Mouse (Mus musculus) kidney, postnatal 0 days (tissue): ENCODE measurements at regions not wholly inside any gene's neighbourhood (a gene's known extent, or its start where the extent isn't known, plus 50 kb on each side); places are given as distances from the start of the nearest gene placed in this dataset.

Source experiments
- ATAC-seq: fragments of 200-750 bp; cut with Nextera tagmentation; replicated peaks from 2 replicates; pipeline ENCODE4 v1.8.0; 2017; ENCODE audit warnings: low read depth, moderate number of reproducible peaks, moderate TSS enrichment, moderate library complexity; ENCODE audit not compliant: low FRiP score
- DNase-seq: peaks from one replicate; pipeline ENCODE4 v3.0.0-alpha.2; 2016; ENCODE audit warnings: low spot score
- H3K27ac ChIP-seq: fragments of 300-500 bp; sonication (generic); 2 replicates; pipeline ENCODE4 v1.5.1; 2014; ENCODE audit warnings: mild to moderate bottlenecking
- H3K27me3 ChIP-seq: fragments of 300-500 bp; sonication (generic); 2 replicates; pipeline ENCODE4 v1.6.1; 2014; ENCODE audit warnings: low read length, mixed read lengths; ENCODE audit not compliant: insufficient read depth
- H3K36me3 ChIP-seq: fragments of 300-500 bp; sonication (generic); 2 replicates; pipeline ENCODE4 v1.6.1; 2014; ENCODE audit warnings: low read length, mixed read lengths; ENCODE audit not compliant: insufficient read depth
- H3K4me1 ChIP-seq: fragments of 300-500 bp; sonication (generic); replicated peaks from 2 replicates; pipeline ENCODE4 v1.6.1; 2014; ENCODE audit warnings: antibody characterized with exemption, low read length, mixed read lengths; ENCODE audit not compliant: insufficient read depth
- H3K4me2 ChIP-seq: fragments of 300-500 bp; sonication (generic); 2 replicates; pipeline ENCODE4 v1.6.1; 2014; ENCODE audit warnings: mild to moderate bottlenecking, low read length, moderate library complexity, mixed read lengths
- H3K4me3 ChIP-seq: fragments of 300-500 bp; sonication (generic); replicated peaks from 2 replicates; pipeline ENCODE4 v1.5.1; 2014; ENCODE audit warnings: low read depth, low read length
- H3K9ac ChIP-seq: fragments of 300-500 bp; sonication (generic); 2 replicates; pipeline ENCODE4 v1.6.1; 2014; ENCODE audit warnings: low read depth, low read length
- H3K9me3 ChIP-seq: fragments of 300-500 bp; sonication (generic); replicated peaks from 2 replicates; pipeline ENCODE4 v1.6.1; 2016; ENCODE audit warnings: low read length, inconsistent platforms, mixed read lengths
- CTCF ChIP-seq: IDR thresholded peaks from 2 replicates; pipeline ENCODE4 v1.5.1; 2016; ENCODE audit warnings: antibody characterized with exemption, low read depth, mild to moderate bottlenecking, moderate library complexity
- whole genome bisulfite sequencing: fragments of 180-500 bp; shearing (Covaris S2); extraction: QIAGEN DNeasy Blood & Tissue Kit; methylation state at CpG from one replicate; pipeline ENCODE4 v1.1.7; 2014; 5-methylcytosine and 5-hydroxymethylcytosine counted together

- Histone ChIP-seq H3K4me1 (no peaks in the 10 kb centered on the region), H3K9me3 (peaks cover 6% of the 10 kb centered on the region; the same call in 1 of the 2 replicates), H3K36me3 (no peaks in the 10 kb centered on the region), H3K4me3 (no peak overlapping the region), H3K9ac (no peak overlapping the region), H3K27ac (no peak overlapping the region), H3K4me2 (no peak overlapping the region), H3K27me3 (no peaks in the 10 kb centered on the region)
- peak; percentile 57; the same call in 1 of the 2 replicates for ATAC-seq
- 47% methylated on average over 4 of the region's 4 CpGs for WGBS
- no peak for DNase-seq
- TF ChIP-seq CTCF: no peak
These were observed 139.5 kb upstream of the Sox2 start for GRCm38 (mm10) chr3:34510723-34511122.

DNA sequence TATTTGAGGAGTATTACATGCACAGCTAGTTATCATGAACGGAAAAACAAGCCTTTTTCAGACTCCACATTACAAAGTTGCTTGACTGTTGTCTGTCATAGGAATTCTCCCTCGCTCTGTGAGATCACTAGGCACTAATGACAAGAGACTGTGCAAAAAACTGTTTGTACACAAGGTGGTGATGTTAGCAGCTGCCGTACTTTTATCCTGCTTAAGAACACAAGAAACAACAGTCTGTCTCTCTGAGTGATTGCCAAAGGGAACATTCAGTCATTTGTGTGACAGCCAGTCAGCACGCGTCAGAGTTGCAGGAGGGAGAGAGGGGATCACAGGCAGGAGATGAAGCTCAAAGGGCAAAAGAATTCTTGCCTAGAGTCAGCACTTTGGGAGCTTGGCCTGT, 141.0 kb upstream of the Sox2 start:
- Histone ChIP-seq H3K9me3 (peaks cover 6% of the 10 kb centered on the region; the same call in 1 of the 2 replicates), H3K4me1 (no peaks in the 10 kb centered on the region), H3K4me2 (no peak overlapping the region), H3K9ac (no peak overlapping the region), H3K27ac (no peak overlapping the region), H3K27me3 (no peaks in the 10 kb centered on the region), H3K36me3 (no peaks in the 10 kb centered on the region), H3K4me3 (no peak overlapping the region)
- 56% methylated on average over 5 of the region's 5 CpGs for WGBS
- ATAC-seq (no peak), DNase-seq (no peak)
- no peak for TF ChIP-seq CTCF

- TF ChIP-seq CTCF: no peak
- no peaks in the 10 kb centered on the region for H3K36me3 ChIP-seq
- no peak overlapping the region for H3K27ac ChIP-seq
- no peak for DNase-seq
- H3K27me3 ChIP-seq: no peaks in the 10 kb centered on the region
- H3K4me1 ChIP-seq: no peaks in the 10 kb centered on the region
- no peak overlapping the region for H3K9ac ChIP-seq
- H3K9me3 ChIP-seq: no peaks in the 10 kb centered on the region
- WGBS: 4% methylated on average over 3 of the region's 3 CpGs
- ATAC-seq: no peak
- H3K4me2 ChIP-seq: no peak overlapping the region
- H3K4me3 ChIP-seq: no peak overlapping the region
These were observed 145.7 kb upstream of the Sox2 start for GRCm38 (mm10) chr3:34504573-34504894.

DNA sequence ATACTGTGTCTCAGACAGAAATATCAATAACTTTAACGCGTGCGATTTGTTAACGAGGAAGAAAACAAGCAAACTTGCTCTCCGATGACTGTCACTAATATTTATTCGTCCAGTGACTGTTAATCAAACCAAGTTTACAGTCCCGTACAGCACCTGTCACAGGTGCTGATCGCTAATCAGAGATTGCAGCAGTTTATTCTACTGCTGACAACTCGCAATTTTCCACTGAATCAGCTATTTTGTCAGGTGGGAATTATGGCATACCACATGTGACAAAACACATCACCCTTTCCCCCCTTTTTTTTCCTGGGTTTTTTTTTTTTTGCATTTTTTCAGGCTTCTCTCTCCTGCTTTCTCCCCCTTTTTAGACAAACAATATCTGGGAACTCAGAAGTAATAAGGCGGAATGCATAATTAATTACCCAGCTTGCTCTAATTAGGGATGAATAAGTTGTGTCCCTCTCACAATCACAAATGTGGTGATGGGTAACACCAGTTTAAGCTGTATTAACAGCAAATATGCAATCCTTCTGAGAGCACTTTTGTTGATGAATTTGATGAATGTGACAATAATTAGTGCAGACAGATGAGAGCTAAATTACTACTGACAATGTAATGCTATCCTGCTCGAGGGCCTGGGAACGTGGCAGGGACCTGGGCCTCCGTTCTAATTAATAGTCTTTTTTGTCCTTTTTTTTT, 146.2 kb upstream of the Sox2 start:
- DNase-seq (no peak), ATAC-seq (no peak)
- no peaks in the 10 kb centered on the region for H3K4me1 ChIP-seq
- no peaks in the 10 kb centered on the region for H3K36me3 ChIP-seq
- no peak overlapping the region for H3K4me3 ChIP-seq
- H3K27me3 ChIP-seq: no peaks in the 10 kb centered on the region
- no peak overlapping the region for H3K27ac ChIP-seq
- WGBS: 37% methylated on average over 13 of the region's 13 CpGs
- no peak for TF ChIP-seq CTCF
- no peaks in the 10 kb centered on the region for H3K9me3 ChIP-seq
- no peak overlapping the region for H3K9ac ChIP-seq
- H3K4me2 ChIP-seq: no peak overlapping the region

DNA sequence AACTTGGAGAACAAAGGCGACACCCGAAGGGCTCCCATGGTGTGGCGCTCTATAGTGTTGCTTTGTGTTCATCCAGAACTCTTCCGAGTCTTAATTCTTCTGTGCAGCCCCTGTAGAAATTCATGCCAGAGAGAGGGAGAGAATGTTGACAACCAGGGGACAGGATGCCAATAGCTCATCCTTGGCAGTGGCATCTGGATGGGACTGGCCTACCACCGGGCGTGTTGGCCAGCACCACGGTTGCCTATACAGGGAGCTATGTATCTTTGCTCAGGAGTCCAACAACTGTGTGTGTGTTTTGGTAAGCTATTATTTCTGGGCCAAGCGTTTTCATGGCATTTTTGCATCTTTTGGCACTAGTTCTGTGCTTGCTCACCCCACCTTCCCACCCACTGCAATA, 153.4 kb upstream of the Sox2 start:
- H3K9me3 ChIP-seq: no peaks in the 10 kb centered on the region
- DNase-seq: no peak
- no peaks in the 10 kb centered on the region for H3K4me1 ChIP-seq
- H3K27ac ChIP-seq: no peak overlapping the region
- H3K4me3 ChIP-seq: no peak overlapping the region
- 93% methylated on average over 8 of the region's 8 CpGs for WGBS
- no peaks in the 10 kb centered on the region for H3K36me3 ChIP-seq
- no peak overlapping the region for H3K4me2 ChIP-seq
- peak; percentile 28; the same call in 1 of the 2 replicates for TF ChIP-seq CTCF
- no peak overlapping the region for H3K9ac ChIP-seq
- H3K27me3 ChIP-seq: no peaks in the 10 kb centered on the region
- ATAC-seq: no peak

DNA sequence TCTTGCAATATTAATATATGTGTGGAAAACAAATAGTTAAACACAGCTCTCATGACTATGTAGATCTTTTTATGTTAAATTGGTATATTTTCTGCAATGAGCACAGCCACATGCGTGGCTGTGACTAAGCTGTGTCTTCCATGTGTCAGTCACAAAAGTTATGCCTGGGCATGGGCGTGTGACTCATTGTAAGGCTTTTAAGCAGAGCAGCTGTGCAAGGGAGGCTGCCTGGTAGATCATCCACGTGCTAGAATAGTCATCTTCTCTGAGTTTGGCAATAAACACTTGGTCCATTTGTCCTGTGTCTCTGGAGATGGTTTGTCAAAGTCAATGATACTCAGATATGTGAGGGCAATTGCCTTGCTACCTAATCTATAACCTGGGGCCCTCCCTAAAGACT, 154.6 kb upstream of the Sox2 start:
- Histone ChIP-seq H3K9me3 (no peaks in the 10 kb centered on the region), H3K27me3 (no peaks in the 10 kb centered on the region), H3K4me3 (no peak overlapping the region), H3K4me1 (no peaks in the 10 kb centered on the region), H3K9ac (no peak overlapping the region), H3K36me3 (no peaks in the 10 kb centered on the region), H3K27ac (no peak overlapping the region), H3K4me2 (no peak overlapping the region)
- no peak for ATAC-seq
- no peak for DNase-seq
- 57% methylated on average over 3 of the region's 3 CpGs for WGBS
- TF ChIP-seq CTCF: no peak

- Histone ChIP-seq H3K36me3 (no peaks in the 10 kb centered on the region), H3K27ac (no peak overlapping the region), H3K4me1 (no peaks in the 10 kb centered on the region), H3K4me2 (no peak overlapping the region), H3K9ac (no peak overlapping the region), H3K4me3 (no peak overlapping the region), H3K27me3 (no peaks in the 10 kb centered on the region), H3K9me3 (no peaks in the 10 kb centered on the region)
- ATAC-seq (no peak), DNase-seq (no peak)
- no peak for TF ChIP-seq CTCF
These were observed 156.3 kb upstream of the Sox2 start for GRCm38 (mm10) chr3:34493921-34494320.
